Mouse (Mus musculus) v-Abl transformed pro-B cells (cell line): ENCODE measurements around the gene Btaf1.

Experiments
- in situ Hi-C, 2 experiments: fragments of 400-800 bp; cut with MboI; formaldehyde crosslinking; loops; one replicate each; pipeline ENCODE4 v1.15.1; 2025; ENCODE audit not compliant: unreplicated experiment in 2 of 2

Btaf1 gene

DNA sequence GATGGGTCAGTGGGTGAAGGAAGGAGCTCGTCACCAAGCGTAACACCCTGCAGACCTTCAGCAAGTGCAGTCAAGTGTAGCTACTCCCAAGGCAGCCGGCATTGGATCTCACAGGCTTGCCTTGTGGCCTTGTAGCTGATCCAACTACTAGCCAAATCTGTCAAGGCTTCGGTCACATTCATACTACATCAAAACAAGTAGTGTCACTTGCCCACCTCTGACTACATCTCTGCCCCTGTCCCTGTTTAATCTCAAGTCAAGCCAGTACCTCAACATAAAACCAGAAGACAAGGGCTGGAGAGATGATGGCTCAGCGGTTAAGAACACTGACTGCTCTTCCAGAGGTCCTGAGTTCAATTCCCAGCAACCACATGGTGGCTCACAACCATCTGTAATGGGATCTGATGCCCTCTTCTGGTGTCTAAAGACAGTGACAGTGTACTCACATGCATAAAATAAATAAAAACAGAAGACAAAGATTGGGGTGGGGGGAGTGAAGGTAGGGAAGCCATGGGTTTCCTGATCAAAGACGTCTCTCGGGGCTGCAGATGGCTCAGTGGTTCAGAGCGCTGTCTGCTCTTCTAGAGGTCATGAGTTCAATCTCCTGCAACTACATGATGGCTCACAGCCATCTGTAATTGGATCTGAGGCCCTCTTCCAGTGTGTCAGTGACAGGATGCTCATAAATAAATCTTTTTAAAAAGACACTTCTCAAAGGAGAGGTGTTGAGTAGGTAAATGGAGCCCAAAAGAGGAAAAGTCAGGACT, 88.5 kb downstream of the Btaf1 start:
- in situ Hi-C loops: no loop called here

DNA sequence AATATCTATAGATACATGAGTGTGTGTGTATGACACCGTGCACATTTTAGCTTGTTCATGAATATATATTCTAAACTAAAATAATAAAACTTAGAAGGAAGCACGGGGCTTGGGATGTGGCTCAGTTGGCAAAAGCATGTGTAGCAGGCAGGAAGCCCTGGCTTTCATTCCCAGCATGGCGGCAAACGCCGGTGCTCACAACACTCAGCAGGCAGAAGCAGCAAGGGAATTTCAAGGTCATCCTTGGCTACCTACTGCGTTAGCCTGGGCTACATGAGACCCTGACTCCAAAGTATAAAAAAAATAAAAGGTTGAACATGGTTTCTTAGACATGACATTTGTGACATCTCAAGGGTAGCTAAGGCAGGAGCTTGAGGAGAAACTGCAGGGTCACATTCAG, 91.0 kb downstream of the Btaf1 start:
- in situ Hi-C loops: no loop called here

DNA sequence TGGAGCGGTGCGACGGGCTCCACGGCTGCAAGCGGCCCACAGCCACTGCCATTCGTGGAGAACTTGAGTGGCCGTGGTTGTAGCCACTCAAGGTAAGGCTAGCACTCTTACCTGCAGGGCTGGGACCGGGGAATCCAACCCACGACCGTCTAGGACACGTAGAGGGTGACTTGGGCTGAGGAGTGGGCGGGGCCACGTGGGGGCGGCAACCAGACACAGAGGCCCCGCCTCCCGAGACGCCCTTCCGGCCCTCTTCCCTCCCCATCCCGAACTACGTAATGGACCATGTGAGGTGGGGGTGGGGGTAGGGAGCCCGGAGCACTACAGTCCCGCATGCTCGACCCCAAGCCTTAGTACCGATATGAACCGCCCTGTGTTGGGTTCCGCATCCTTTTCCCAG, 92.5 kb downstream of the Btaf1 start:
- in situ Hi-C loops: no loop called here

DNA sequence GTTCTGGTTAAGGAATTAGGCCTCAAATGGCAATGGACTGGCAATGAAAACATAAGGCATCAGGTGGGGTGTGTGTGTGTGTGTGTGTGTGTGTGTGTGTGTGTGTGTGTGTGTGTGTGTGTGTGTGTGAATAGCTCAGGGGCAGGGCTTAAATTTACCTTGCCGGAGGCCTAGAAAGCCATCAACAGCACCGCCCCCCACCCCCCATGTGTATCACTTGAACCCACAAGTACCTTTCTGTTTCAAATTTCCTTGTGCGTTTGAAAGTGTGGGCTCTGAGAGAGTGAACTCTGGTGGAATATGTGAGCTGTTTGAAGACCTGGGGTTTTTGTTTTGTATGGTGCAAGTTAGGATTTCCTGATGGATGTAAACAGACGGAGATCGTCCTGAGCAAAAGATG, 93.1 kb downstream of the Btaf1 start:
- in situ Hi-C loops: no loop called here

GRCm38 (mm10) chr19:37020531-37020930, 94.7 kb downstream of the Btaf1 start:
- in situ Hi-C loops: no loop called here

DNA sequence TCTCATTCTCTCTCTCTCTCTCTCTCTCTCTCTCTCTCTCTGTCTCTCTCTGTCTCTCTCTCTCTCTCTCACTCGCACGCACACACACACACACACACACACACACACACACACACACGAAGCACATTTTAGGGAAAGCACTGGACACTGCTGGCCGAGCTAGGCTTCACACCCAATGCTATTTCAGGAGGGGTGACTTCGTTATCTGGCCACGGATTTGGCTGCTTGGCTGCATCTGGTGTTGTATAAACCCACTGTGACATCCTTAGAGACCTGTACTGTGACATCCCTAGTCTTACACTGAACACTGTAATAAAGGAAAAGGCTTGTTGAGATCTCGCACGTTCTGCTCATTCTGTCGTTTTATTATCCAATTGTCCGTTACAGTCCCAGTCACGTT, 95.1 kb downstream of the Btaf1 start:
- in situ Hi-C loops: no loop called here

GRCm38 (mm10) chr19:37022146-37022545, 96.3 kb downstream of the Btaf1 start:
- in situ Hi-C loops: no loop called here

- in situ Hi-C loops: loop anchor here in 1 of 2 experiments (25.0 kb wide), 1 partner anchor 861 kb away; no protein-coding TSS in a partner anchor
Observed at GRCm38 (mm10) chr19:37025839-37026319, 100.0 kb downstream of the Btaf1 start.

GRCm38 (mm10) chr19:37026408-37026807, 100.5 kb downstream of the Btaf1 start:
- in situ Hi-C loops: loop anchor here in 1 of 2 experiments (25.0 kb wide), 1 partner anchor 861 kb away; no protein-coding TSS in a partner anchor

- in situ Hi-C loops: loop anchor here in 1 of 2 experiments (25.0 kb wide), 1 partner anchor 858 kb away; no protein-coding TSS in a partner anchor
Observed at GRCm38 (mm10) chr19:37029771-37030170, 103.9 kb downstream of the Btaf1 start.

DNA sequence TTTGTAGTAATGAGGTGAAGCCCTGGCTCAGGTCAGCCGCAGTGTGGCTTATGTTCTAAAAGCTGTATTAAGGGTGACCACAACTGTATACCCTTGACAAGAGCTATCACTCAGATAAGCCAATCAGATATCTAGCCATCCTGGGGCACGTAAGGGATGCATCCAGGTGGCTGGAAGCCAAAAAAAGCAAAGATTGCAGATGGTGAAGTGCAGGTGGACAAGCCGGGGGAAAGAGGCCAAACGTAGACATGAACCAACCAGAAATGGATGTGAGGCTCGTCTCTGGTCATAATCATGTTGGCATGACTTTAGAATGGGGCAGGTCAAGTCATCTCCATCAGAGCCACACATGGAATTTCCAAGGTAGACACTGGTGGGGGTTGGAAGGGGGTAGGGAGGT, 105.6 kb downstream of the Btaf1 start:
- in situ Hi-C loops: loop anchor here in 1 of 2 experiments (25.0 kb wide), 1 partner anchor 856 kb away; no protein-coding TSS in a partner anchor

- in situ Hi-C loops: loop anchor here in 1 of 2 experiments (25.0 kb wide), 1 partner anchor 855 kb away; no protein-coding TSS in a partner anchor
Observed at GRCm38 (mm10) chr19:37032364-37032763, 106.5 kb downstream of the Btaf1 start.

GRCm38 (mm10) chr19:37040906-37041305, 115.0 kb downstream of the Btaf1 start:
- in situ Hi-C loops: loop anchor here in 1 of 2 experiments (10.0 to 25.0 kb wide), 2 partner anchors 494 to 846 kb away; no protein-coding TSS in a partner anchor

GRCm38 (mm10) chr19:37044431-37044830, 118.6 kb downstream of the Btaf1 start:
- in situ Hi-C loops: loop anchor here in 1 of 2 experiments (10.0 to 25.0 kb wide), 2 partner anchors 490 to 843 kb away; no protein-coding TSS in a partner anchor

- in situ Hi-C loops: loop anchor here in 1 of 2 experiments (10.0 to 25.0 kb wide), 2 partner anchors 486 to 839 kb away; no protein-coding TSS in a partner anchor
Observed at GRCm38 (mm10) chr19:37048507-37048906, 122.6 kb downstream of the Btaf1 start.

- in situ Hi-C loops: loop anchor here (5.0 kb wide), 5 partner anchors 157 to 492 kb away; partner anchors contain the start of genes Cpeb3 (in 1 of the 2) and March5 (in 1 of the 2)
Observed at GRCm38 (mm10) chr19:37050643-37051345, 124.9 kb downstream of the Btaf1 start.

DNA sequence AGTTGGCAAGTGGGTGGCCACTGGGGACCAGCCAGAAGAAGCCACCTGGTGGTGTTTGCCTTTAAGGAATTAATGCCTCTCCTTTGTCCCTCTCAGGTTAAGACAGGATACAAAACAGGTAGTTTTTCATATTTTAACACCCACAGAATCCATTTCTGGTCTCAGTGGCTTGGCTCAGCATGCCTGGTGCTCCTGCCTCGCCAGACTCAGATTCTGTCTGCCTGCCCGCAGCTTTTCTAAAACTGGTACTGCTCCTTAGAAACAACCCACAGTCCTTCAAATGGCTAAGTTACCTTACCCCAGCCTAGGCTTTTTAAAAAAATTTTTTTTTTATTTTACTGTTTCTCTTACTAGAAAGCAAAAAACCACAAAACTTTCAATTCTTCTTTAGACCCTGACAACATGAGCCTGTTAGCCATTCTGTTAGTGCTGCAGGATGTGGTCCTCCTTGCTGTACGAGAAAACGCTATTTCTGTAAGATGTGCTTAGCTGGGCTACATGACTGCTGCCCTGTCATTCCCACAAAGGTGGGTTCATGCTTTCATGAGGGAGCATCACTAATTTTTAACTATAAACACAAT, 130.2 kb downstream of the Btaf1 start:
- in situ Hi-C loops: loop anchor here in 1 of 2 experiments (5.0 kb wide), 1 partner anchor 351 kb away; no protein-coding TSS in a partner anchor

GRCm38 (mm10) chr19:37057161-37057905, 131.5 kb downstream of the Btaf1 start:
- in situ Hi-C loops: loop anchor here in 1 of 2 experiments (5.0 kb wide), 1 partner anchor 350 kb away; no protein-coding TSS in a partner anchor

DNA sequence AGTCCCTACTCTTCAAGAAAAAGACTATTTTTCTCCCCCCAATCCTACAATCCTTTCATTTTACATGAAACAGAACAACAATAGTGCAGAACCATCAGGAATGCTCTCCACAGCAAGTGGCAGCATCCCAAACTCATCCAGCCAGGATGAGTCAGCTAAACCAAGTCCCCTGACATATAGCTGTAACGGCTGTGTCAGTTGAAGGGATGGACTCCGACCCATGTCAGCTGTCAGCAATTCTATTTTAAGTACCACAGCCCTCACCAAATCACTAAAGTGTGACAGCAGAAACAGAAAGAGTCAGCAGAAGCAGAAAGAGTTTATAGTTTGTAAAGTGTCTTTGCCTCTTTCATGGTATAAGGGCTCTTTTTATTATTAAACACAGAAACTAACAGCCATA, 133.7 kb downstream of the Btaf1 start:
- in situ Hi-C loops: loop anchor here in 1 of 2 experiments (5.0 kb wide), 2 partner anchors 48 to 348 kb away; no protein-coding TSS in a partner anchor
